Mouse (Mus musculus) frontal cortex, postnatal 10 days (tissue): Measurements from ENCODE around the gene Csrp1.

Experiments
- DNase-seq, 2 experiments: peaks; one replicate each; pipeline ENCODE4 v3.0.0; 2022; ENCODE audit warnings: low spot score in 2 of 2, mixed read lengths in 1 of 2

Gene Csrp1

DNA sequence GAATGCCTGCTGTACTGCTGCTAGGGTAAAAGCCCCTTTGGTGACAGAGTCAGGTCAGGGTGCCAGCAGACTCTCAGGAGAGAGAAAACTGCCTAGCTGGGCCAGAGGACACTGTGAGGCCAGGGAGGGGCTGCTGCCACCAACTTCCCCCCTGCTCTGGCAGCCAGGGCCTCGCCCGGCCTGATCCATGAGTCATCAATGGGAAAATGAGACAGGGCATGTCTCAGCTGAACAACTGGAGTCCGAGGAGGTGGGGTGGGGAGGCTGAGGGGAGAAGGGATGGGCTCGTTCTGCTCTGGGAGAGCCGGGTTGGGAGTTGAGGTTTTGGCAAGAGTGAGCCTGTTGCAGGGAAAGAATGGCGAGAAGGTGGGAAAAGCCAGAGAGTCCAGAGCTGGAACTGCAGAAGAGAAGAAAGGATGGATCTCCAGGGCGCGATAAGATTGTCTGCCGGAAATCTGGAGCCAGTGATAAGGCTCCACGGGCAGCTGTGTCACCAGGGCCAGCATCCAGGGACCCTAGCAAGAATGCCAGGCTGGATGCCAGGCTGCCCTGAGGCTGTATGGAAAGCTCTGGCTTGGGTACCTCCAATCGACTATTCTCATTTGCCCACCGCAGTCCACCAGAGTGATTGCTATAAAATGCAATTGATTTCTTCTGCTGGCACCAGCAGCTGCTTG is 51.2 kb downstream of the Csrp1 start:
- DNase-seq = no peak

DNA sequence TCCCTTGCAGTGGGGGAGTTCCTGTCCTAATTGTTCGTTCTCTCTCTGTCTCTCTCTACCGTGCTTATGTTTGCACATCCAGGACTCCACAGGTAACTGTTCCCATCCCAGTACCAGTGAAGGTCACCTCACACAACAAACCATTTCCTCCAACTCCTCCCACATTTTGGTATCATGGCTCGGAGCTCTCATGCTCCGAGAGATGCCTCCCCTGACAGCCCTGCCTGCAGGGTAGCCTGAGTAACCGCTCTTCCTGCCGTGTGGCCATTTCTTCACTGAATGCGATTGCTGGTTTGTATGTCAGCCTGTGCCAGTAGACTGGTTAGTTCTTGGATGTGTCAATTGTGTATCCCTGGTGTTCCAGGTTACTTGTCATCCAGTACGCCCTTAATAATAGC is 51.7 kb downstream of the Csrp1 start:
- no peak for DNase-seq

DNA sequence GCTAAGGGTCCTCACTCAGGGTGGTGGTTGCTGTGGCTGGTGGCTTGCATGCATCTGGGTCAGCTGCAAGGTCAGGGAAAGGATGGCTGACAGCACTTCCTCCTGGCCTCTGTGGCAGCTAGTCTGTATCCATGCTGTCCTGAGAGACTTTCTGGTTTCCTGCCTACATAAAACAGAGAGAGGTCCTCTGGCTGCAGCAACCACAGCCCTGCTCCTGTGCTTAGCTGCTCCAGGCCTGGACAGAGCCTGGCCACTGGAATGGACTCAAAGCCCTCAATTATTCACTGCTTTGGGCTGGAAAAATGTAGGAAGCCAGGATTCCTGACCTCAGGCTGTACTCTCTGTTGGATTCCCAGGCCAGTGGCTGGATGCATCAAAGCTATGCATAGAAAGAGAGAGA is 56.7 kb downstream of the Csrp1 start:
- no peak for DNase-seq

DNA sequence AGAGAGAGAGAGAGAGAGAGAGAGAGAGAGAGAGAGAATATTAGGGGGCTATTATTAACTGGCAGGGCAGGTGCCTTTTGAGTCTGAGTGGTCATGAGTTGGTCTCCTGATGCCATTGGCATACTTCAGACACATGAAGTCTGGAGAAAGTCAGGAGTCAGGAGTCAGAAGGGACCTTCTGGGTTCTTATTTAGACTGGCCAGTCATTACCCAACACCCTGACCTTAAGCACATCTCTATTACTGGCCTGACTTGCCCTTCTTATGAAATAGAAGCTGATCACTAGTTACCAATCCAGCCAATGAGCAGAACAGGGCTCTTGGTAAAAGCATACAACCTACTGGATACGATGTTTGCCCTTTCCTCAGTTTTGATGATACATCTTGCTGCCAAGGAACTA is 57.2 kb downstream of the Csrp1 start:
- DNase-seq = no peak

DNA sequence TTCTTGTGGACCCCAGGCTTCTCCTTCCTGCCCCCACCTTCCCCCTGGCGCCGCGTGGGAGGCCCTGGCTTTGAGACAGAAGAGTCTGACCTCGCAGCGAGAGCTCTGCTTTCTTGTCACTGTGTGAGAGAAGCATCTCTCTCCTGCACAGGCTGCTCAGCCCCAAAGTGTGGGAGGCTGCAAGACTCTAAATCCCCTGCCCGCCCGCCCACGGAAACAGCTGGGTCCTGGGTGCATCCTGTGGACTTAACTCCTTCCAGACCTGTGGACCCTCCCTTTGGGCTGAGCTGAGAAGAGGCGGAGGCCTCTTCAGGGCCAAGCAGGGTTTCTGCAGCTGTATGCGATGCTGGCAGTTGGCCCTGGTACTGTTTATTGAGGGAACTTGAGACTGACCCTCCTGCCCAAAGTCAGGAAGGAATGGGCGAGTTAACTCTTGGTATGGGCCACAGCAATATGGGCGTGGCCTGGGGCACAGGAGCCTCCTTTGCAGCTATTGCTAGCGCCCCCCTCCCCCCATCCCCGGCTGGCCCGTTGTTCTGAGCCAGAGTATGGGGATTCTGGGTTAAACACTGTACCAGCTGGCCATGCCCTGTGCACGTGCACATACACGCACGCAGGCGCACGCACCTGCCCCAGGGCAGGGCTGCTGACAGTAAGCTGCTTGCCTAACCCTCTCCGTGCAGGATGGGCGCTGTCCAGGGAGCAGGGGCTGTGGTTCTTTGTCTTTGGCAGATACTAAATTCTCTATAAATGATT is 59.1 kb downstream of the Csrp1 start, which contains the start of gene Tnni1:
Tnni1 (plus strand) TSS at position 655 of the 756 bp plus-strand sequence.
- DNase-seq = peak in 1 of 2 experiments; percentile 19

DNA sequence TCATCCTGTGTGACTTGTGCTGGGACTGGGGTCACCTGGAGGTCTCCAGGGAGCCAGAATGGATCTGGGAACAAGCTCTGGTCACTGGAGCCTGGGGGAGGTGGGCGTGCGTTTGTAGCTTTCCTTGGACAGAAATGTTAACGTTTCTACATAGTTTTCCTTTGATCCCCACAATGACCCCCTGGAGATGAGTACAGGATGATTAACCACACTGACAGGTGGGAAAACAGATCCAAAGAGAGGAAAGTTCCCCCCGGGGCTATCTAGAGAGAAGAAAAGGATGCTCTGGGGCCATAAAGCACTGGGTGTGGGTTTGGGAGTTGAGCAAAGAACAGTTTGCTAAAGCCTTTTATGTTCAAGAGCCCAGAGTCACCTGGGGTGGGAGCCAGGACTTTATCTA is 60.8 kb downstream of the Csrp1 start:
- DNase-seq = no peak

DNA sequence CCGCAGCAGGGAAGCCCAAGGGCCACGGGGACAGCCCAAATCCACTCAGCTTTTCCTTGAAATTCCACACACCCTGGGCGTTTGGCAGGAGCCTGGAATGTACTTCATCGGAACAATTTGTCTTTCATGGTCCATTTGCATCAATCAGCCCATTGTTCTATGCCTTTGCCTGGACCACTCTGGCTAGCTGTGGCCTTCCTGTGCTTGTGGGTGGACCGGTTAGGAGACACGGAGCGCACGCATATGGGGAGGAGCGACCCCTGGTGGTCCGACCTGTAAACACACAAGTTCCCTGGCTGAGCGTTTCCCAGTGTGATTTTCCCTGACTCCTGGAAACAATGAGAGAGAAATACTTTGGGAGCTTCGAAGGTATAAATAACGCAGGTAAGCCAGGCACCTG is 61.4 kb downstream of the Csrp1 start:
- DNase-seq = peak; percentile 42 to 66

DNA sequence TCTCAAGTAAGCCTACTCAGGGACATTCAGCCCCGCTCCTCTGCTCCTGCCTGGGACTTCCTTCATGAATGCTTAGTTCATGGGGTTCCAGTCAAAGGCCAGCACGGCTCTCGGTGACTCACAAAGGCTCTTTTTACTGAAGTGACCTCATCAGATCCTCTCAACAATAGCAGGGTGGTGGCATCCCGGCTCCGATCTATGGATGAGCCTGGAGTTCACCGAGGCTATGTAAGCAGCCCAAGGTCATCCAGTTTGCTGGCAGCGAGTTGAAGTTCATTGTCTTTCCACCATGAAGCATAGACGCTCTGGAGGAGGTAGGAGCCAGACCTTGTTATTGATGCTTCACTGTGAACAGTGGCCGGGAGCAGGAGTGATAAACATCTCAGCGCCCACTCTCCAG is 63.0 kb downstream of the Csrp1 start:
- DNase-seq = no peak

DNA sequence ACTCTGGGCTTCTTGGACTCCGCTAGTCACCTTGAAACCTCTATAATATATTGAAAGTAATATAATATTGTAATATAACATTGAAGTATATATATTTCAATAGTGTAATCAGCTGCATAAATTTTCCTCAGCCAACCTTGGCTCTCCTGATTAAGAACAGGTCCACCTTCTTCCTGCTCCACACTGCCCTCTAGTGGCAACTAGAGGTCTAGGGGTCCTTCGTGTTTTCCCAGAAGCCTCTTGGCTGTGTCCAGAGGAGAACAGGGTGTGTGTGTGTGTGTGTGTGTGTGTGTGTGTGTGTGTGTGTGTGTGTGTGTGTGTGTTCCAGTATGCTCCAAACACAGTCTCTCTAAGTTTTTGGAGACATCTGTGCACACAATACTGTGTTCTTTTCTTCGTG is 67.9 kb downstream of the Csrp1 start:
- DNase-seq = peak; percentile 36 to 59

DNA sequence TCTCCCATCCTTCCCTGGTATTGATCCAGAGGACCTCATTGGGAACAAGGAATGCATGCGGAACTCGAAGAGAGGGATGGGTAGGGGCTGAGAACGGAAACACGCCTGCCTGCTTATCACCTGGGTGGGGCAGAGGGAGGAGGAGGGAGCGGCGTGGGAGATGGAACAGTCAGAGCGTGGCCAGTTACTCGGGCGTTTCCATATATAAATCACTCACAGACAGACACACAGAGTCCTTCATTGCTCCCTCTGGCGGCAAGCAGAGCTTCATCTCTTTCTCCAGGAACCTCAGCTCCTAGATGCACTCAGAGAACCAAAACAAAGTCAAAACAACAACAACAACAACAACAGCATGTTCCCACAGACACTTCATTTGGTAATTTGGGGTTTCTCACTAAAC is 68.8 kb downstream of the Csrp1 start:
- DNase-seq = no peak

DNA sequence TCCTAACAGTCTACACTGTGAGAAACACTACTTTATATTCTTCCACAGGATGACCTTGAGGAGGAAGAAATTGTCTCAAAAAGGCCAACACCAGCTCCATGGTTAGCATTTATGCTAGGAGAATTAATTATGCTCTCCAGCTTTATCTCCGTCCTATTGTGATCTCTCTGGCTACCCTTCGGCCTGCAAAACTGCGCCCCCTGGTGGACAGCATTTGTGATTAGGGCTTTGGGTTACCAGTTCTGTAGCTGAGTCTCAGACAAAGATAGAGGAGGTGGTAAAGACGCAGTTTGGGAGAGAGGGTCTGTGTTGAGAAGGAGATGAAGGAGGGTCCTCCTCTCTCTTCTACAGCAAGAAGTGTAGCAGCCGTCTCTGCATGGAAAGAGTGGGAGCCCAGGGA is 70.0 kb downstream of the Csrp1 start:
- DNase-seq = peak in 1 of 2 experiments; percentile 53

DNA sequence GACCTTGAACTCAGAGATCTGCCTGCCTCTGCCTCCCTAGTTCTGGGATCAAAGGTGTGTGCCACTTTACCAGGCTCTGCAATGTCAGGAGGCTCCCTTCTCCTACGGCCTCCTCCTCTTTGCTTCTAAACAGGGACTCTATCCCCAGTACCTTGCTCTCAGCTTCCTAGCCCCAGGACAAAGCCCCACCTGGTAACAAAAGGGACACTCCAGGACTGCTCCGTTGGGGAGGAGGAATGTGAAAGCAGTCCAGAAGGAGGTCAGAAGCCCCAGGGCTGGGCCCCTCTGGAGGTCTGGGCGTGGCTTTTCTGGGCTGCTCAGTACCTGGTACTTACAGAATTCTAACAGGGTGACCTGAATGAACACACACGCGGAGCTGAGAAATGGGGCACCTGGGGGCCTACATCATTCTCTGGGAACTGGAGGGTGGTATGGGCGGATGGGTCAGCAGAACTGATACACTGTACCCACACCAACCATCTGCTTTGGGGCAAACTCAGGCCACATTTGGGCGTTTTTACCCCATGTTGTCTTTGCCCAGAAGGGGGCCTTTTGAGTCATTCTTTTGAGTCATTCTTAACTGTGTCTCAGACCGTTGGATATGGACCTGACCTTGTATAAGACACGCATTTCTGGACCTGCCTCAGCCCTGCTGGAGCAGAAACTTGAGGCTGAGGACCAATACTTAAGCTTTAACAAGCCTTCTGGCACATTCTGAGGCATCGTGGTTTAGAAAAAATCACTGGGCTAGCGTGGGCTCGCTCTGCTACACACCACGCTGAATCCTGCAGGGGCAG is 72.5 kb downstream of the Csrp1 start:
- no peak for DNase-seq

DNA sequence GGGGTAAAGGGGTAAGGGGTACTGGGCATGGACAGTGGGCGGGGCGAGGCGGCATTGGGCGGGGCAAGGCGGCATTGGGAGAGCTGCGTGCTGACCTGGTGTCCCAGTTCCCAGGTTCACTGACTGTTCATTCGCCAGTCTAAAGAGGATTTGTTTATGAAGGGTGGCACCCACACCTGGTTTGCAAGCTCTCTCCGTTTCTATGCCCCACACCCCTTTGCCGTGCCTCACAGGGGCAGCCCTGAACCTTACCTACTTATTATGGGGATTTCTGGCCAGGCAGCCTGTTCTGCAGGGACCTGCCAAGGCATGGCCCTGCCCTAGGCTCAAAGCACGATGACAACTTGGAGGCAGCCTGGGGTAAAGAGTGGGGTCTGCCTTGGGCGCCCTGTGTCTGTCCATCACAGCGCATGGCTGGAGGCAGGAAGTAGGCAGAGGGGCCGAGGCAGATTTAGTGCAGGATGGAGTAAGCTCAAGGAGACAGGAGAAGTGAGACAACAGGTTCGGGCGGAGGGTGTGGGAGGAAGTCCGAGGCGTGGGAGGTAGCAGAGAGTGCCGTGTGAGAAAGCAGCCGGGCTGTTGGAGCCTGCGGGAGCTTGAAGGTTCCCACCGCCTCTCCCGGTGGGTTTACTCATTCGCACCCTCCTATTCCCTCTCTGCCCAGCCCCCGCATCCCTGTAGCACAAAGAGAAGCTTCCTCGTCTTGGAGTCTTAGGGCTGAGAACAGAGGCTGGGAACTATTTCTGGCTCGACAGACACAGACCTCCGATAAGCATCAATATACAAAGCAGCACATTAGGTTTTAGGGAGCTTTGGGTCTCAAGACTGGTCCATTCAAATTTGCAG is 73.7 kb downstream of the Csrp1 start:
- peak; percentile 27 to 54 for DNase-seq

DNA sequence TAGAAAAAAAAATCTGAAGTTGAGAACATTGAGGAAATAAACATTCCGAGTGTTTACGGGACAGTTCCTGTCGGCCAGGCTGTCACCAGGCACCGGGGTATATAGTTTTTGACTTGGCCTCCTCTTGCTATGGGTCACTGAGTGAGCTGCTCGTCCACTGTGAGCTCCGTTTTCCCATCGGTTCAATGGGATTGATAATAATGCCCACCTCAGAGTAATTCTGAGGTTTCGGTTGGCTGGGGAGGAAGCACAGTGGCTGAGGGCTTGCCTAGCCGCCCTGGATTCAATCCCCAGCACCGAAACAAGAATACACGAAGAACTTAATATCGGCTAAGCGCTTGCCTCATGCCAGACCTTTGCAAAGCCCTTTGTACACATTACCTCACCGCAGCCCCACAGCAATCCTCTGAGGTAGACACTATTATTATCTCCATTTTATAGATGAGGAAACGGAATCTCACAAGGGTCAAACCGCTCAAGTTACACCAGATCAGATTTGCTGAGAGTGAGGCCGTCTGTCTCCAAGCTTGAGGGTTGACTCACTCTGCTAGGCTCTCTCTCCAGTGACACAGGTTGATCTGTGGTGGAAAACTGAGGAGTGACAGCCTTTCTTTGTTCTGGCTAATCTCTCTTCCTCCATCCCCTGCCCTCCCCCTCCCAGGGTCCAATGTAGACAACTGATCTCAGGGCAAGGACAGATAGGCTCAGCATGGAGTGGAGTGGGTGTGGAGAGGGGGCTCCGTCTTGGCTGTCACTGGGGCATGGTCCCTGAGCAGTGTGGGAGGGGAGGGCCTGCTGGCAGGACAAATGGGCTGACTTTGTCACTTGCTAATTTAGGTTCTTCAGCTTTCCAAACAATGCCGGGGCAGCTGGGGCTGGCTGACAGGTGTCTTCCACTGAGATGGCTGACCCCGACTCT is 74.6 kb downstream of the Csrp1 start:
- DNase-seq = no peak

DNA sequence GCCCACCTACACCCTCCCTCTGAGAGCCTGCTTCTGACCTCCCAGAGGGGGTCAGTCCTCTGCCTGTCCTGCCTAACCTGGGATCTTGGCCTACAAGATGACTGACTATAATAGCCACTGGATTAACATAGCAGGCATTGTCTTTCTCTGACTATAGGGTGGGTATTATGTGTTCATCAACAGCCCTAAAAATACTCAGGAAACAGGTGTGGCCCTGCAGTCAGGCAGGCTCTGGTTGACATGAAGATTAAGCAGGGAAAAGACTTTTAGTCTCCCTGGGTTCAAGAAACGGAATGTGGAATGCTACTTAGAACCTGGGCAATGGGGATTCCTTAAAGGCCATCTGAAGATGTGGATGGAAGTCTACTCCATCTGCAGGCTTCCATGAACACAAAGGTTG is 78.6 kb downstream of the Csrp1 start:
- no peak for DNase-seq

DNA sequence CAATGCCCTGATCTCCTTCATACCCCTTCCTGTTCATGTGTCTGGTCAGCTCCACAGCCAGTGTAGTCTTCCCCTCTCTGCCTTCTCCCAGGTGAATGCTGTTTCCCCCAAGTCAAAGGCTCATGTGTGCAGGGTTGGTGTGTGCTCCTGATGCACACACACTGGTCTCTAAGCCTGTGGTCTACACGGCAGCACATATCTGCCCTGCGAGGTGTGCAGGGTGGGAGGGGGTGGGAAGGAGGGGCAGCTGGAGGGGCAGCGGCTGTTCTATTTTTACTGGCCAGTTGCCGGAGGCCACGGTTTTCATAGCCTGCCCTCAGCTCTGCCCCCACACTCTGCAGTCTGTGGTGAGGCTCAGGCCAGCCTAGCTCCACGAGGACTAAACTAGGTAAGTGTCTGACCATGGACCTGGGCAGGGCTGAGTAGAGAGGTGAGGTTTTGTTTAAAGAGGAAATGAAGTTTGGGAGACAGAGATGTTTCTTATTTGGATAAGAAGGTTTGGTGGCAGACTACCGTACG is 79.3 kb downstream of the Csrp1 start:
- DNase-seq = no peak

DNA sequence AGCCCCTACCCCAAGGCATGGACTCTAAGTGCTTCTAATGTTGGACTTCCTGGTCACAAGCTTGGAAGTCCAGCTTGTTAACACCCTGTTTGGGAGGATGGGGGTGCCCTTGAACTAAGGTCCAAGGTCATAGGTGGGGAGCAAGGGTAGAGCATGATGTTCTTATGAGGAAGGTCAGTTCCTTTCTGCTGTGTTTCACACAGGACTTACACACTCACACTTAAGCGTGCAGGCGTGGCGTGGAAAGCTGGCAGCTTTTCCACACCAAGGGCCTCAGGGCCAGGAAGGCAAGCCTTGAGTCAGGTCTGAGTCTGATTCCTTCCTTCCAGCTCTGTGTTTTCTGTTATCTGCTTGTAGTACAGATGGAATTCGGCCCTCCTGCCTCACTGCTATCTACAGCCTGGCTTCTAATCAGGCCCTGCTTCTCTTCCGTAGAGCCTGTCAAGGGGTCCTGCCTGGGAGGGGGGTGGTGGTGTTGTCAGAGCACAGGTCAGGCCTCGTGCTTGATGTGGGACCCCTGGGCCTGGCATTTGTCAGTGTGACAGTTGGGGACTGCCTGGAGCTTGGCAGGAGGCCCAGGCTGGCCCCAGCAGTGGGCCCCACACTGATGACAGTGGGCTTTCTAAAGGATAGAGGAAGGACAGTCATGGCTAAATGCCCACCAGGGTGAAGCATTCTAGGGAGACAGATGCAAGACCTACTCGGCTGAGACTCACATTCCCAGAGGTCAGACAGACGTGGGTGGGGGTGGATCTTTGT is 80.5 kb downstream of the Csrp1 start:
- no peak for DNase-seq
